Mouse (Mus musculus): Measurements from ENCODE around the gene Per2. TPM values are rescaled to one million over a fixed set of nuclear protein-coding genes. Genes with fewer than 3 reads are reported as not detected.

Gene Per2
- polyA plus RNA-seq, 1 experiment from 2014 or later, result 2.5 TPM

DNA sequence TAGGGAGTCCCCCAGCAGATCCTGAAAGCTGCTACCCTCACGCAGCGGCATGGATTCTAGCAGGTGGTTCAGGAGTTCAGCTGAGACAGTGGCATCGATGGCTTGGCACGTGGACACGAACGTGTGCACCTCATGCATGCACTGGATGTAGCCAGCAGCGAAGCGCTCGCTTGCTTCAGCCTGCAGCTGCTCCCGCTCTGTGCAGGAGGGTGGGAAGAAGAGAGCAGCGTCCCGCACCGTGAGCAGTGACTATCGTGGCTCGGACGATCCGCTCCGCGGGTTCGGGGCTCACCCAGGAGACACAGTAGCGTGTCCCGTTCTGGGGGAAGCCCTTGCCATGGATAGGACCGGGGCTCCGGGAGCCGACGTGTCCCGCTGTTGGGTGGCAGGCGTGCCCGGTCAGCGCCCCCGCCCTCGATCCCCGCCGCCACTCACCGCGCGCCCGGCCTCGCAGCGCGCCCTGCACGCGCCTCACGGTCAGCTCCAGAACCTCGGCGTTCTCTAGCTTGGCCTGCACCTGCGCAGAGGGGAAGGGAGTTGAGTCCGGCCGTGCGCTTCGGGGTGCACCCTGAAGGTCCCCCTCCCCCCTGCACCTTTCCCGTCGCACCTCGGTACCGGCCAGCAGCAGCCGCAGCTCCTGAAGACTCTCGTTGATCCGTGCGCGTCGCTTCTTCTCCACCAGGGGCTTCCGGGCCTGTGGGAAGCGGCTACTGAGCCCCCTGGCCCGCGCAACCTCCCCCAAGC, 46.7 kb downstream of the Per2 start:
- Histone ChIP-seq H3K4me2 (replicated peaks) (peak overlapping the region; percentile 95), H3K36me3 (no peaks in the 10 kb centered on the region), H3K9me3 (no peaks in the 10 kb centered on the region), H3K27ac (peak overlapping the region; percentile 84), H3K27me3 (0 out of 2 replicates have a peak, but pooled peaks cover 5% of the 10 kb centered on the region), H3K9ac (peak overlapping the region; percentile 72), H3K4me3 (peak overlapping the region; percentile 61), H3K4me1 (peaks cover 22% of the 10 kb centered on the region)
- 4% methylated on average over 65 of the region's 65 CpGs for WGBS
- peak; percentile 9; the same call in 1 of the 2 replicates for ATAC-seq (ENCODE audit: insufficient number of reproducible peaks, insufficient read depth, low FRiP score, low TSS enrichment)

DNA sequence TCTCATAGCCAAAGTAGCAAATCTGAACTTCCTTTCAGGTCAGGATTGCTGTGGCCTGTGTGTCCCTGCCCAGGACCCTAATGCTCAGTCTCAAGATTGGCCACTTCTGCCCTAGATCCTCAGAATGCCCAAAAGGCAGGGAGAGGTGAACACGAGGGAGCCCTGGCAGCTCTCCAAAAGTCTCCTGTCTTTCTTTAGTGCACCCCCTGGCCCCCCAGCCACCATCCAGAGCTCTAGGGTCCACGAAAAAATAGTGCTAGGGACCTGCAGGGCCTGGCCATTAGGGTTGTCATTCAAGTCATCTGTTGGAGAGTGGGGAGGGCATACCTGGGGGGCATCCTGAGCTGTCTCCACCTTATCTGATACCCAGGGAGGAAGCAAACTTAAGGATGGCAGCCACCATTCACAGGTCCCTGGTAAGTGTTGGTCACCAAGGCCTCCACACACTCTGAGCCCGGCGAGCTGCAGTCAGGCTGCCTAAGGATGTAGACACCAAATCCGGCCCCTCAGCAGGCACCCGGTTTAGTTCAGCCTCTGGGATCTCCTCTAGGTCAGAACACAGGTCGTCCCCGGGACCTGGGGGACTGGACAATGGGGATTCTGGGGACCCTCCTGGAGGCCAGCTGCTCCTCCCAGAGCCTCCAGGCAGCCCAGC, 47.4 kb downstream of the Per2 start:
- ATAC-seq (ENCODE audit: insufficient number of reproducible peaks, insufficient read depth, low FRiP score, low TSS enrichment), result no peak
- H3K27ac ChIP-seq, result no peak overlapping the region

DNA sequence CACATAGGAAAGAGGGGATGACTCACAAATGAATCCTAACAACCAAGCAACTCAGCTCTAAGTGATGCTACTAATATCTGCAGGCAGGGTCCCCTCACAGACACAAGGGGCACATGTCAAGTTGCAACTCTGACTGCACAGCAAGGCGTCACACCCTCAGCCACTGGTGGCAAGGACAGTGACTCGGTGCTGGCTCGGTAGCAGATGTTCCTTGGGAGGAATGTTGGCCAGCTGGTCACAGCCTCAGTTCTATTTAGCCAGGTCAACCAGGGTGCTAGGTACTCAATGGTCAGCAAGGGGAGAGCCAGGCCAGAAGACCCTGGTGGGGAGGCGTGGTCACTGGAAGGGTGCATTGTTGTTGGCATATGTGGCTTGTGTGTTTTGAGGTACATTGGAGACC, 51.3 kb downstream of the Per2 start:
- Histone ChIP-seq H3K9me3 (no peaks in the 10 kb centered on the region), H3K36me3 (no peaks in the 10 kb centered on the region), H3K4me2 (replicated peaks) (no peak overlapping the region), H3K27ac (no peak overlapping the region), H3K4me3 (no peak overlapping the region), H3K4me1 (peaks cover 10% of the 10 kb centered on the region), H3K27me3 (peaks cover 10% of the 10 kb centered on the region; the same call in 1 of the 2 replicates), H3K9ac (no peak overlapping the region)
- 81% methylated on average over 4 of the region's 4 CpGs for WGBS
- no peak for ATAC-seq (ENCODE audit: insufficient number of reproducible peaks, insufficient read depth, low FRiP score, low TSS enrichment)

More for the DNA sequence above, 47.4 kb downstream of the Per2 start:
- Histone ChIP-seq H3K27me3 (0 out of 2 replicates have a peak, but pooled peaks cover 5% of the 10 kb centered on the region), H3K9me3 (no peaks in the 10 kb centered on the region), H3K4me2 (replicated peaks) (peak overlapping the region; percentile 95), H3K9ac (peak overlapping the region; percentile 72; the same call in 1 of the 2 replicates), H3K4me3 (peak overlapping the region; percentile 61), H3K36me3 (no peaks in the 10 kb centered on the region), H3K4me1 (peaks cover 22% of the 10 kb centered on the region)
- WGBS, result 63% methylated on average over 8 of the region's 8 CpGs

DNA sequence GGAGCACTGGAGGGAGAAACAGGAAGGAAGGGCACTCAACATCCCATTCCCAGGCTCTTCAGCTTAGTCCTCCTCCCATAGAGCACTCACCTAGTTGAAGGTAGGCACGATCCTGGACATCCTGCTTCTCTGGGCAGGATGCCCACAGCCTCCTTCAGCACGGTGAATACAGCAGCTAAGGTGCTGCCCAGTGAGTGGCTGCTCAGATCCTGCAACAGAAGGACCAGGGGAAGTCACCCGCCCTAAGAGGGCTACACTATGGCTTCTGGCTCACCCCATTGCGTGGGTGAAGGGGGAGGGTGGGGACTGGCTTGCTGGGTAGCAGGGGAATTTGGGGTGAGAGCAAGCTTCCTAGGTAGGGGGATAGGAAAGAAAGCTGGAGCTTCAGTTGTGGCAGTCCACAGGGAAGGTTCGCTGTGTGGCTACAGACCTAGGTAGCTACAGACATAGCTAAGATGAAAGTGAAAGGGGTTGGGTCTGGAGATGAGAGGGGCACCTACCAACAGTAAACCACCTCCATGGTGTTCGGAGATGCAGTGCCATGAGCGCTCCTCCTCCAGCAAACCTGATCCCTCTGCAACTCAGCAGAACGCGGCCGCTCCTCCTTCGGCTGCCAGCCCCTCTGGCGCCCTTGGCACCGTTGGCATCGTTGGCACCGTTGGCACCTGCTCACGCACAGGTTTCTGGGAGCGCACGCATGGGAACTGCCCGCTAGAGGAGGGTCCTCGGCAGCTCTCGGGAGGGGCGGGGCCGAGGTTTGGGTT, 53.5 kb downstream of the Per2 start:
- no peak overlapping the region for H3K4me2 ChIP-seq (replicated peaks)
- H3K4me3 ChIP-seq, result no peak overlapping the region
- H3K9ac ChIP-seq, result no peak overlapping the region
- peaks cover 4% of the 10 kb centered on the region; the same call in 1 of the 2 replicates for H3K27me3 ChIP-seq
- no peaks in the 10 kb centered on the region for H3K36me3 ChIP-seq
- H3K4me1 ChIP-seq, result no peaks in the 10 kb centered on the region
- ATAC-seq (ENCODE audit: insufficient number of reproducible peaks, insufficient read depth, low FRiP score, low TSS enrichment), result no peak
- no peak overlapping the region for H3K27ac ChIP-seq
- 61% methylated on average over 23 of the region's 23 CpGs for WGBS
- no peaks in the 10 kb centered on the region for H3K9me3 ChIP-seq

DNA sequence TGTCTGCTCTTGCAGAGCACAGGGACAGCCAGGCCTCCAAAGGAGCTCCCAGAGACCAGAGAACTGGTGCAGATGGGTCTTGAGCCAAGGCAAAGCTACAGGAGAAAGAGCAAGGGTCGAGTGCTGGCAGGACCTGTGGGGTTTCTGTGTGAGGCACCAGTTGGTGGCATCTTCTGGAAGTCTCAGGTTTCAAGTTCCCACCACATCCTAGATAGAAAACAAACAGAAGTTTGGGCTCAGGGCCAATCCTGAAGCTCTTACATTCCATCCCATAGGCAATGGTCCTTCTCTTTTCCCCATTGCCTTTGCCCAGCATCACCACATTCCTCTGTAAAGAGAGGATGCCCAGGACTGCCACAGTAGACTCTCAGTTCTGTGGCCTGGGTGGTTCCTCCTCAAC, 54.1 kb downstream of the Per2 start:
- Histone ChIP-seq H3K27ac (no peak overlapping the region), H3K36me3 (no peaks in the 10 kb centered on the region), H3K9me3 (no peaks in the 10 kb centered on the region), H3K4me1 (no peaks in the 10 kb centered on the region), H3K4me2 (replicated peaks) (no peak overlapping the region), H3K9ac (no peak overlapping the region), H3K4me3 (no peak overlapping the region), H3K27me3 (peaks cover 4% of the 10 kb centered on the region; the same call in 1 of the 2 replicates)
- whole genome bisulfite sequencing, result 12% methylated on average over 1 of the region's 1 CpGs
- no peak for ATAC-seq (ENCODE audit: insufficient number of reproducible peaks, insufficient read depth, low FRiP score, low TSS enrichment)

DNA sequence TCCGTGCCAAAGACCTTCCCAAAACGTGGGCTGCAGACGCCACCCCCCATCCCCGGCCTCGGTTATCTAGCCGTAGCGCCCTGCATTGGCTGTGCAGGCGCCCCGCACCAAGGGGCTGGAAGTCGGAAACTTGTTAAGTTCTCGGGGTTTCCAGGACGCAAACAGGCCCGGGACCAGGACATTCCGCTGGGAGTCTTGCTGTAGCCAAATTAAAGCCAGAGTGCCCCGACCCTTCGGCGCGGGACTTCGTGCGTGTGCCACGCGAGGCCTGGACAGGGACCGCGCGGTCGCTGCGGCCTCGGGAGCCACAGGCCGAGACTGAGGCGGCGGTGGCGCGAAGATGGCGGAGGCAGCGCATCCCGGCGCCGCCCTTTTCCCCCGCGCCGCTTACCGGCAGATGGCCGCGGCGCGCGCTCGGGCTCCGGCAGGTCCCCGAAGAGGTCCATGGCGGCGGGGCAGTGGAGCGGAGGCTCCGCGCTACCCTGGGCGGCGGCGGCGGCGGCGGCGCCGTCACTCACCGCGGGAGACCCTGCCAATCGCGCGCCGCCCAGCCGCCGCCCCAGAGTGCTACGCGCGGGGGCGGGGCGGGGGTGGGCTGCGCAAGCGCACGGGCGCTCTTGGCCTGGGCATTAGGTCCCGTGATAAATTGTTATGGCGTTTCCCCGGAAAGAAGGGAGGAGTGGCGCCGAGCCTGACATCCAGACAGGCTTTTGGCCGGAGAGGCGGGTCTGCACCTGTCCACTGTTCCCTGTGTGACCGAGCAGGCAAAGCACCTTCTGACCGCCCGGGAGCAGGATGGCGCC, 60.7 kb downstream of the Per2 start, which contains the start of gene Ilkap:
Ilkap (minus strand) TSS at position 556 of the 803 bp plus-strand sequence.
- Histone ChIP-seq H3K4me2 (replicated peaks) (peak within 1 kb of the TSS; percentile 94), H3K9me3 (no peaks in the 10 kb centered on the region), H3K27me3 (no peaks in the 10 kb centered on the region), H3K9ac (peak within 1 kb of the TSS; percentile 94), H3K4me3 (peak within 1 kb of the TSS; percentile 92), H3K27ac (peak within 1 kb of the TSS; percentile 90), H3K36me3 (peaks cover 12% of the 10 kb centered on the region; the same call in 1 of the 2 replicates), H3K4me1 (peaks cover 15% of the 10 kb centered on the region)
- peak; percentile 92 for ATAC-seq (ENCODE audit: insufficient number of reproducible peaks, insufficient read depth, low FRiP score, low TSS enrichment)
- WGBS, result under 1% methylated on average over 87 of the region's 91 CpGs

DNA sequence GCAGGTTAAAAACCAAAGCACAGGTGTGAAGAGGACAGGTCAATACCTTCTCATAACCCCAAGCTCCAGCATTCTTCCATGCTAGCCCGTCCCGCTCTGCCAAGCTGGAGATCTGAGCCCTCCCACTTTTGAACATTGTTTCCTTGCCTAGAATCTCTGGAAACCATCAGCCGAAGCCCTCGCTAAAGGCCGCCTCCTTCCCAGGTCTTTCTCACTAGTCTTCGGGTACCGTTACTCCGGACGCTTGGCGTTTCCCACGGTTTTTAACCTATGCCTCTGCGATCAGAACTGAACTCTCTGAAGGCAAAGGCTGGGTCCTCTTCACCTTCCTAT, 61.2 kb downstream of the Per2 start:
- H3K9ac ChIP-seq, result peak overlapping the region; percentile 94
- no peaks in the 10 kb centered on the region for H3K27me3 ChIP-seq
- peaks cover 15% of the 10 kb centered on the region for H3K4me1 ChIP-seq
- no peaks in the 10 kb centered on the region for H3K9me3 ChIP-seq
- peaks cover 18% of the 10 kb centered on the region for H3K36me3 ChIP-seq
- peak overlapping the region; percentile 92 for H3K4me3 ChIP-seq
- H3K4me2 ChIP-seq (replicated peaks), result peak overlapping the region; percentile 94
- WGBS, result 1% methylated on average over 12 of the region's 12 CpGs
- H3K27ac ChIP-seq, result peak overlapping the region; percentile 90
- ATAC-seq (ENCODE audit: insufficient number of reproducible peaks, insufficient read depth, low FRiP score, low TSS enrichment), result no peak

DNA sequence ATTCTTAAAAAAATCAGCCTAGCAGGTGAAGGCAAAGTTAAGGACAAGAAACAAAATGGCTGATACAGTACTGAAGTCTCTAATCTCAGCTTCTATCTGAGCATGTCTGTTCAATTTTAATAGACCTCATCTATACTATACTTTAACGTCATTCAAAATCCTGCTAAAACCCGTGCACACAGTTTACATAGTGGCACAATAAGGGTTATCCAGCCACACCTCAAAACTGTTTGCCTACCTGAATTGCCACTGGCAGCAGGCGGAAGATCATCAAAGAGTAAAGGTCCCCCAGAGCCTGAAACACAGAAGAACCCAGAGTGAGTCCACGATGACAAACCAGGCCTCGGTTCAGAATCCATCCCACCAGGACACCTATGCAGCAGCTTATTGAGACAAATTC, 68.8 kb downstream of the Per2 start:
- no peak overlapping the region for H3K4me2 ChIP-seq (replicated peaks)
- ATAC-seq (ENCODE audit: insufficient number of reproducible peaks, insufficient read depth, low FRiP score, low TSS enrichment), result no peak
- peaks cover 71% of the 10 kb centered on the region for H3K36me3 ChIP-seq
- H3K4me1 ChIP-seq, result no peaks in the 10 kb centered on the region
- no peaks in the 10 kb centered on the region for H3K9me3 ChIP-seq
- no peak overlapping the region for H3K27ac ChIP-seq
- WGBS, result 93% methylated on average over 5 of the region's 5 CpGs
- H3K9ac ChIP-seq, result no peak overlapping the region
- no peak overlapping the region for H3K4me3 ChIP-seq
- H3K27me3 ChIP-seq, result no peaks in the 10 kb centered on the region

DNA sequence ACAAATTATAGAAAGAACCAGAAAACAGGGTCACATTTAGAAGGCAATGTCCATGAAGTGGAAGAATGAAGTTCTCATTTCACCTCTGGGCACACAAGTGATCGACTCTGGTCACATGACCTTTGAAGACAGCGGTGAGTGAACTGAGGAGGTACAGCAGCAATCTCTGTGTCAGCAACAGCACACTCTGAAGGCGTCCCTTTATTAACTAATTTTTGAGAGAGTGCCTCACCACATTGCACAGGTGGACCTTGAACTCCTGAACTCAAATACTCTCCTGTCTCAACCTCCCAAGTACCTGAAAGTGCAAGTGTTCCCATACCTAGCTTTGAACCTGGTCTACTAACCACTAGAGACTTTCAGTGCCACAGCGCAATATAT, 78.0 kb downstream of the Per2 start:
- no peaks in the 10 kb centered on the region for H3K27me3 ChIP-seq
- H3K36me3 ChIP-seq, result peaks cover 92% of the 10 kb centered on the region
- no peak overlapping the region for H3K4me3 ChIP-seq
- WGBS, result 91% methylated on average over 4 of the region's 4 CpGs
- no peaks in the 10 kb centered on the region for H3K9me3 ChIP-seq
- no peak overlapping the region for H3K27ac ChIP-seq
- ATAC-seq (ENCODE audit: insufficient number of reproducible peaks, insufficient read depth, low FRiP score, low TSS enrichment), result no peak
- no peak overlapping the region for H3K4me2 ChIP-seq (replicated peaks)
- H3K9ac ChIP-seq, result no peak overlapping the region
- no peaks in the 10 kb centered on the region for H3K4me1 ChIP-seq

DNA sequence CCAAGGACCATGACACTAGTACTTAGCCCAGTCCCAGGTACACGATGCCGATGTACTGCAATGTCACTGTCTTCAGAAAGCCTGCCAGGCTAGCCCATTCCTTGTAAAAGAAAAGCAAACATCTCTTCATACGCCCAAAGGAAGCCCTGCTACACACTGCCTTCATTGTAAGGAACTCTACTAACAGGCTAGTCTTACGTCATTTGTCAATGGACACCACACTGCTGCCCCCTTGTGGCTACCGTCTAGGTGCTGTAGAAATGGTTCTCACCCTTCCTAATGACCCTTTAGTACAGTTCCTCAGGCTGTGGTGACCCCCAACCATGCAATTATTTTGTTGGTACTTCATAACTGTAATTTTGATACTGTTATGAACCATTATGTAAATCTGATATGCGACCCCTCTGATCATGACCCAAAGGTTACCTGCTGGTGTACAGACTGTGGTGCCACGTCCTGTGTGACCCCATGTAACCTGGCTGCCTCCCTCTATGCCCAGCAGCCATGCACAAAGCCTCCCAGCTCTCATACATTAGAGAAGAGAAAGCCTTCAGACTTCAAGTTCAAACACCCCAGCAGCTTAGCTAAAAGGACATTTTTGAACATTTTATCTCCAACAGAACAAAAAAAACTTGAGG, 78.6 kb downstream of the Per2 start:
- Histone ChIP-seq H3K9me3 (no peaks in the 10 kb centered on the region), H3K36me3 (peaks cover 93% of the 10 kb centered on the region), H3K4me3 (no peak overlapping the region), H3K9ac (no peak overlapping the region), H3K27ac (no peak overlapping the region), H3K4me2 (replicated peaks) (no peak overlapping the region), H3K27me3 (no peaks in the 10 kb centered on the region), H3K4me1 (no peaks in the 10 kb centered on the region)
- WGBS, result 59% methylated on average over 7 of the region's 7 CpGs
- no peak for ATAC-seq (ENCODE audit: insufficient number of reproducible peaks, insufficient read depth, low FRiP score, low TSS enrichment)

DNA sequence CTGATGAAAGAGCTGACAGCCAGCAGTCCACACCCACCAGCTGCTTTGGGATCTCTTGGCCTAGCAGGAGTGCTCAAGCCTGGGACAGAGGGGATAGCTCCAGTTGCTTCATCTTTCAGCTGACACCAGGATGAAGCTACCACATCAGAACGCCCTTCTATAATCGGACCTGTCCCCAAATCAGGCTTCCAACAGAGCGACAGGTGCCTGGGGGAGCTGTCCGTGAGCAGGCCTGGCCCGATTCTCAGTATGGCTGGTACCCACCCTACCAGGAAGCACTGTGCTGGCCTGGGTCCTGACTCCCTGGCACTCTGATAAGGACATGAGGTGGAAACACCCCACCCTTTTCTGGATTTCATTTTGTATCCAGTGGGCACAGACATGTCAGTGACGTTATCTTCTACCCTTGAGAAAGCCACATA, 85.7 kb downstream of the Per2 start:
- Histone ChIP-seq H3K36me3 (peaks cover 83% of the 10 kb centered on the region), H3K4me2 (replicated peaks) (no peak overlapping the region), H3K27me3 (no peaks in the 10 kb centered on the region), H3K4me3 (no peak overlapping the region), H3K9me3 (no peaks in the 10 kb centered on the region), H3K9ac (no peak overlapping the region), H3K4me1 (no peaks in the 10 kb centered on the region), H3K27ac (no peak overlapping the region)
- no peak for ATAC-seq (ENCODE audit: insufficient number of reproducible peaks, insufficient read depth, low FRiP score, low TSS enrichment)
- WGBS, result 91% methylated on average over 6 of the region's 6 CpGs
